Mouse (Mus musculus): ENCODE data around the gene Slc7a10.

Gene Slc7a10

GRCm38 (mm10) chr7:35185889-35186569 lies at the start of gene Slc7a10:
Slc7a10 (plus strand) TSS chr7:35186385.
- DNase-seq (ENCODE audit: low spot score in 2 of 2) = no peak

DNA sequence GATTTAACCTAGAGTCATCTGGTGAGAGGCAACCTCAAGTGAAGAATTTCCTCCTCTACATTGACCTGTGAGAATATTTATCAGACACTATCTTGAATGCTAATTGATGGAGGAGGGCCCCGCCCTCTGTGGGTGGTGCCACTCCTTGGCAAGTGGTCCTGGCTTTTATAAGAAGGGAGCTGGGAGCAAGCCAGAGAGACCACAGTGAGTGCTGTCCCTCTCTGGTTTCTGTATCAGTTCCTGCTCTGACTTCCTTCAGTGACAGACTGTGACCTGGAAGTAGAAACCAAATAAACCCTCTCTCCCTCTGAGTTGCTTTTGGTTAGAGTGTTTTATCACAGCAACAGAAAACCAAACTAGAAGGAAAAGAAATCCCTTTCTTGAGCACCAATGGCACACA lies 48.7 kb upstream of the Slc7a10 start:
- DNase-seq (ENCODE audit: low spot score in 2 of 2) = no peak

- DNase-seq (ENCODE audit: low spot score in 2 of 2) = no peak
These were observed 47.7 kb upstream of the Slc7a10 start for GRCm38 (mm10) chr7:35138481-35138880.

- DNase-seq (ENCODE audit: low spot score in 2 of 2) = no peak
These were observed 46.3 kb upstream of the Slc7a10 start for GRCm38 (mm10) chr7:35139880-35140279.

DNA sequence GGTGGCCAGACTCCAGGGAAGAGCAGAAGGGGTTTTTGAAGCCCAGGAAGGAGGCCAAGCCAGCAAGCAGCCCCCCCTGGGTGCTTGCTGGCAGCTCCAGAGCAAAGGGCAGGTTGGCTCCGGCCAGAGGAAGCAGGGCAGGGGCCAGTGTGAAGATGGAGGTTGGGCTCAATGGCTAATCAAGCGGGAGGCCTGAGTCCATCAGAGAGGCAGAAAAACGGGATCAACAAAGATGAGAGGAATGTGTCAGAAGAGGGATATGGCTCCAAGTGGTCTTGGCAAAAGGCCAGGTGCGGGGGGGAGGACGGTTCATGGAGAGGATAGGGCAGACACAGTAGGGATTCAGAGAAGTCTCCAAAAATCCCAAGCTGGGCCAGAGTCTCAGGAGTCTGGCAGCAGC lies 44.7 kb upstream of the Slc7a10 start:
- no peak for DNase-seq (ENCODE audit: low spot score in 2 of 2)

- no peak for DNase-seq (ENCODE audit: low spot score in 2 of 2)
These were observed 43.7 kb upstream of the Slc7a10 start for GRCm38 (mm10) chr7:35142522-35142921.

- DNase-seq (ENCODE audit: low spot score in 2 of 2) = no peak
These were observed 42.1 kb upstream of the Slc7a10 start for GRCm38 (mm10) chr7:35143864-35144618.

DNA sequence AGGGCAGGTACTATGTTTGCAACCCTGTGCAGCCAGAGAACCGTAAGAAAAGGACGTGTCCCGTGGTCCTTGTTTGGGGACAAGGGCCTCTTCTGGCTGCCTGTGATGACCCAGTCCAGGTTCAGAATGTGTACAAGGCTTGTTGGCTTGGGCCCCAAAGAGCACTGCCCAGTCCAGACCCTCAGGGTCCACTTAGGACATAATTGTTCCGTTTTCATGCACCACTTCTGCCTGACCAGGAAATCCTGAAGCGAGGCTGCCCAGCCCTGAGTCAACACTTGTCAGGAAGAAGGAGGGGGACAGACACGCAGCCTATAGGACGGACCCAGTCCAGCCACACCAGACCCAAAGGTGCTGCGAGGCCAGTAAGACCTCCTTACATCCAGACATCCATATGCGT lies 41.1 kb upstream of the Slc7a10 start:
- DNase-seq (ENCODE audit: low spot score in 2 of 2) = no peak

GRCm38 (mm10) chr7:35146269-35146668 lies 39.9 kb upstream of the Slc7a10 start:
- no peak for DNase-seq (ENCODE audit: low spot score in 2 of 2)

- no peak for DNase-seq (ENCODE audit: low spot score in 2 of 2)
These were observed 36.4 kb upstream of the Slc7a10 start for GRCm38 (mm10) chr7:35149616-35150433.

GRCm38 (mm10) chr7:35150860-35151259 lies 35.3 kb upstream of the Slc7a10 start:
- DNase-seq (ENCODE audit: low spot score in 2 of 2) = no peak

GRCm38 (mm10) chr7:35154449-35154848 lies 31.7 kb upstream of the Slc7a10 start:
- no peak for DNase-seq (ENCODE audit: low spot score in 2 of 2)

DNA sequence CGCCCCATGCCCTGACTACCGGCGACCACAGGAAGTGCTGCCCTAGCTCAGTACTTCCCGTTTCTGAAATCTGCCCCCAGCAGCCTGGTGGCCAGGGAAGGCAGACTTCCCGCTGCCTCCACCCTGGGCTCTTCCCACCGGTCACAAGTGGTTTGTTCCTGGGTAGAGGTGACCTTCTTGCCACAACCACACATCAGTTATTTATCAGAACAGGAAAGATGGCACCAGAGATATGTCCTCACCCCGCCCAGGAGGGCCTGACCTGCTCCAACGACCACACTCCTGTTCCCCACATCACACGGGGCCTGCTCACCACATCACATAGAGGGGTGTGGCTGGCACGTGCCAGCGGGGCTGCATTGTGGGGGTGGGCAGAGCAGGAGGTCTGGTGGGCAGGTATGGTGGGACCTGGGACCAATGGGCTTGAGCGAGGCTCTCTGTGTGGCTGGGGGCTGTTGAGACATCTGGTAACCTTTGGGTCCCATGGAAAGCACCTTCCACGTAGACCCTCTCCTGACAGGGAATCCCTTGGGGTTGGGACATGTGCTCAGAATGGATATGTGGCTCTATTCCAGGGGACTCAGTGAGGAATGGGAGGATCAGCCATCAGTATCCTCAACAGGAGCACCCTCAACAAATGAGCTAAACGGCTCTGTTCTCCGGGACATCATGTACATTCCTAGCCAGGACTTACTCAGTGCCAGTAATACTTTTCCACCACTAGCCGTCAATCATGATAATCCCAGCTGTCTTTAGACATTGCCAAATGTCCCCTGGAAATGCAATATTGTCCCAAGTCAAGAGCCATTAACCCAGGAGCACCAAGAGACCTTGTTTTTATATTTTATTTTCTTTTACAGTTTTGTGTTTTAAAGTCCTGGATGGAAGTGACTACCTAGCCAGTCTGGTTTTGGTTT lies 29.4 kb upstream of the Slc7a10 start:
- no peak for DNase-seq (ENCODE audit: low spot score in 2 of 2)

DNA sequence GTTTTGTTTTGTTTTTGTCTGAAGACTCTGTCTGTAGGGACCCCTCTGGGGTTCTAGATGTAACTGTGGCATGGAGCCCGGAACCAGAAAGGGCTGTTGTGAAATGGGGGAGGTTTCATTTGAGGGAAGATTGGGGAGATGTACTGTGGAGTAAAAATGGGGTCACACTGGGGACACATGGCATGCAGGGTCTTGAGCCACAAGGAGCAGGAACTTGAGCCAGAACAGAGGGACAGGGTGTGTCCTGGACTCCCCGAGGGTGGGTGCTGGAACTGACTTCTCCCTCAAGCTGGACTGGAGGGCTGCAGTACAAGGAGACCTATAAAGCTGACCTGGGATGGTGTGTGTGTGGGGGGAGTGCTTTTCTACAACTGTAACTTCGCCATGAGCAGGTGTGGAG lies 28.7 kb upstream of the Slc7a10 start:
- DNase-seq (ENCODE audit: low spot score in 2 of 2) = no peak

DNA sequence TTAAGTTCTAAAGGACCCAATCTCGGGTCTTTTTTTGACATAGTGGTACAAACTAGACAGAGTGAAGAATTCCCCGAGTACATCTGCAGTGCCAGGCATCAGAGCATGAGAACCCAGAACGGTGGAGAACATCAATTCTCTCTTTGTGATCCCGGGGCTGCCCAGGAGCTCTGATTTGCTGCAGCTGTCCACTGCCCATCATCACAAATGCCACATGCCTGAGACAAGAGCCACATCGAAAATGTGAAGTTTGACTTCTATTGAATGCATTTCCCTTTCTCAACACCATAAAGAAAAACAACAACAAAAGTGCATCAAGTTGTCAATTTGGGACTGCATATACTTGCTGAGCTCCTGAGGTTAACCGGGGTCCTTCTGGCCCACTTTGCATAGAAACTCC lies 23.7 kb upstream of the Slc7a10 start:
- DNase-seq (ENCODE audit: low spot score in 2 of 2) = no peak

DNA sequence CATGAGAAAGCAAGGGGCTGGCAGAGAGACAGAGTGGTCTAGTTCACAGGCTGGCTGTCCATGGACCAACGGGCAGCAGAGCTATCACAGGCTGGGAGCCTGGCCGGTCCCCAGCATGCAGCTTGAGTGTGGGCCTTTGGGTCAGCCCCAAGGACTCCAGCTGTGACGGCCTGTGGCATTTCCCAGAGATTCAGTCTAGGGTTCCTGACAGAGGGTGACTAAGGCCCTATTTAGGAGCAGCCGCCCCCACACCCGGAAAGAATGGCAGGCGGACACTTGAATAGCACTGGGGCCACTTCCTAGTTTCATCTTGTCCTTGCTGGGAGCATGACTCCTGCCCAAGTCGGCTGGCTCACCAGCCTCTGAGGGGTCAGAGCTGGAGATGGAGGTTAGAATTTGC lies 22.6 kb upstream of the Slc7a10 start:
- DNase-seq (ENCODE audit: low spot score in 2 of 2) = no peak

DNA sequence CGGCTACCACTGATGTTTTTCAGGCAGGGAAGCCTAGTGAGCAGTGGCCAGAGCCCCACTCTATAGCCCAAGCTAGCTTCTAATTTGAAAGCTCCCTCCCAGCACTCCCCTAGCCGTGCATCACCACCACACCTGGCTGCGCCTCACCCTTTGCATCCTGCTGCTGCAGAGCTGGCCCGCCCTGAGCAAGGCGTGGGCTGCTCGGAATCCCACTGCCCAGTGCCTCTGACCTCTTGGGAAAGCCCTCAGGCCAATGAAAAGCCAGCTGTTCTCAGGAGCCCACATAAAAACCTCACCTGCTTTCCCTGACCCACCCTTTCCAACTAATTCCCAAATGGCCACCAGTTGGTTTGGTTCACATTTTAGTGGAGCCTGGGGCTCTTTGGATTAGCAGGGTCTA lies 22.1 kb upstream of the Slc7a10 start:
- no peak for DNase-seq (ENCODE audit: low spot score in 2 of 2)

GRCm38 (mm10) chr7:35166988-35167387 lies 19.2 kb upstream of the Slc7a10 start:
- DNase-seq (ENCODE audit: low spot score in 2 of 2) = no peak

GRCm38 (mm10) chr7:35167925-35168324 lies 18.3 kb upstream of the Slc7a10 start:
- DNase-seq (ENCODE audit: low spot score in 2 of 2) = no peak

- DNase-seq (ENCODE audit: low spot score in 2 of 2) = peak; percentile 72 to 78
These were observed 16.8 kb upstream of the Slc7a10 start for GRCm38 (mm10) chr7:35169341-35169740.

DNA sequence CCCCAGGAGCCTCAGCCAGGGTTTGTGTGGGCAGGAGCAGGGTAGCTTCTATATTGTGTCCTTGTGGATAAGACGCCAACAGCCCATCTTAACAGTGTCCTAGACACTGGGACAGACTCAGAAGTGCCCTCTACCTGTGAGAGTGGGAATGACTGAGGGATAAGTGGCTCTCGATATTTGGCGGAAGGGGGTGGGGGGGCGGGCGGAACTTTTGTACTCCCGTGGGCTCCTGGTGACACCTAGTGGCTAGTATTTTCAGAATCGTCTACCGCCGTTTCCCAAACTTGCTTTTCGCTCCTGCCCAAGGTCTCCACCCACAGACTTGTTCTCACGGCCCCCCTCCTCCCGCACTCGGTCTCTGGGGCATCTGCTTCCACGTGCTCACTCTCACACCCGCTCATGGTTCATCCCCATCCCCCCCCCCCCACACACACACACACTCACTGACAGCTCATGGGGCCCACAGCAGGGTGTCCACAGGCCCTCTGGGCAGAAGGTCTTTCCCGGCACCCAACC lies 14.3 kb upstream of the Slc7a10 start:
- DNase-seq (ENCODE audit: low spot score in 2 of 2) = peak in 1 of 2 experiments; percentile 34

All from right cerebral cortex, postnatal 36 days (tissue).